Mouse (Mus musculus): Measurements from ENCODE around the gene Olfr661.

DNA sequence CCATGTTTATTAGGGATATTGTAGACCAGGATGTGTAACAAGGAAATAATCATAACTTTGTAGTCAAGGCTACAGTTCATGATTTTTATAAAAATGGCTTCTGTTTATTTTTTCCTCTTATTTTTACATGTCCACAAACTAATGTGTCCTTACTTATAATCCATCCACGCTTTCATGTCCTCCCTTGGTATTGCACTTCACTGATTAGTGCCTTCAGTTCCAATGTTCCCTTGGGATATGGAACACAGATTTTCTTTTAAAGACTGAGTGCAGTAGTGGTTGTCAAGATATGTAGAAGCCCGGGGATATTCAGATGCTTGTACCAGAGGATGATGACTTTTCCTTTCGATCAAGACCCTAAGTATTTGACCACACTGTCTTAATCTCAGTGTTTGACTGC lies 19.8 kb upstream of the Olfr661 start, which contains the start of gene Olfr659:
- TF ChIP-seq CTCF (IDR thresholded peaks at IDR 0.05): no peak
- no peak for TF ChIP-seq POLR2A (IDR thresholded peaks at IDR 0.05; ENCODE audit: insufficient read depth, low read depth, low read length)

Measured in heart, adult 2 months (tissue).